Mouse (Mus musculus) urinary bladder, postnatal 14 days (tissue): Measurements from ENCODE around the gene Nos1.

Experiments used
- DNase-seq: peaks from one replicate; pipeline ENCODE4 v3.0.0; 2021; ENCODE audit warnings: low spot score

The Nos1 gene

DNA sequence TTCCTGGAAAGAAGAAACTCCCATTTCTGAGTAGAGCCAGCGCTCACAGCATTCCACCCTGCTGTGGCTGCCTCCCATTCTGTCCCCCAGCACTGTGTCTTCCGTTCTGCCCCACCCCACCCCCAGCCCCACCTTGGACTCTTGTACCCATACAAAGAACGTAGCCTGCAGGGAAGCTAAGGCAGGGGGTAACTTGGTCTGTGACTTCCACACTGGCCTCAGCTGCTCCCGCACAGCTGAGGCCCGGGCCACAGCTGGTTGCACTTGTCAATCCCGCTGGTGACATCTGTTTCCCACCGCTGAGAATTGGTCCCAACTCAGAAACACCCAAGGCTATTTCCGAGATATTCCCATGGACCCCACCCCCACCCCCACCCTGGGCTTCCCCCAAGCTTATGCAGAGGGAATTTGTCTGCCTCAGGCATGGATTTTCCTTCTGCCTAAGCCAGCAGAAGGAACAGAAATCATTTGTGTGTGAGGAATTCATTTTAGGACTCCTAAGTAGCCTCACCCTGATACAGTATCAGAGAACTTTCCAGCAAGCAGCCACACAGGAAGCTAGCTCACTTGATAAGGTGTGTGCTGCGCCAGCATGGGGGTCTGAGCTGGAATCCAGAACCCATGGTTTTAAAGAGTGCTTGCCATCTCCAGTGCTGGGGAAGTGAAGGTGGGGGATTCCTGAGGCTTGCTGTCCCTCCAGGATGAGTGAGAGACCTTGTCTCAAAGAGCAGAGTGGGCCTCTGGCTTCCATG is 117.4 kb downstream of the Nos1 start:
- no peak for DNase-seq

DNA sequence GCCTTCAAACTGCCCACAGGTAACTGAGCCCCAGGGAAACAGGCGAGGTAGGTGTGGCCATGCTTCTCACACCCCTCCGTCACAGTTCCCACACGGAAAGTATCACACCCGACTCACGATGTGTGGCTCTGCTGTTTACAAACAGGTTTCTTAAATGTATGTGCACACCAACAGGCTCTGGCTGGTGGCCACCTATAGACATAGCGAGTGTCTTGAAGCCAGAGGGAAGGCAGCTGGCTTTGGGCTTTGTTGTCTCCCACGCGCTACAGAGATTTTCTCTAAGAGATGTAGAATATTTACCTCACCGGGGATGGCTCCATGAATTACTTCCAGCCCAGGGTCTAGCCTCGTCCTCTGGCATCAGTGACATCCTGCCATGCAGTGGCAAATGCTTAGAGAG is 118.5 kb downstream of the Nos1 start:
- DNase-seq, result no peak

GRCm38 (mm10) chr5:117900921-117901705 is 120.3 kb downstream of the Nos1 start:
- no peak for DNase-seq

DNA sequence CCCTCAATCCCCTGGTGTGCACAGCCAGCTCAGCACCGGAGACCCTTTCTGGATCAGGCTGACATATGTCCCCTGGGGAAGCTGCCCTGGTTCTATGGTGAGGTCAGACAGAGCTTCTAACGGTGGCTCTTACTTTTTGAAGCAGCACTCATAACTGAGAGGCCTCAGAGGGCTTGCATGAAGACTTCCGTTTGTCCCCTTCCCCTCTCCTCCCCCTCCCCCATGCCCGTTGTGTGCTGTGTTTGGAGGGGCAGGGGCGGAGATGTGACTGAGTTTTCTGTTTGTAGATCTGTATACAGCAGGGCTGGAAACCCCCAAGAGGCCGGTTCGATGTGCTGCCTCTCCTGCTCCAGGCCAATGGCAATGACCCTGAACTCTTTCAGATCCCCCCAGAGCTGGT is 122.7 kb downstream of the Nos1 start:
- no peak for DNase-seq

DNA sequence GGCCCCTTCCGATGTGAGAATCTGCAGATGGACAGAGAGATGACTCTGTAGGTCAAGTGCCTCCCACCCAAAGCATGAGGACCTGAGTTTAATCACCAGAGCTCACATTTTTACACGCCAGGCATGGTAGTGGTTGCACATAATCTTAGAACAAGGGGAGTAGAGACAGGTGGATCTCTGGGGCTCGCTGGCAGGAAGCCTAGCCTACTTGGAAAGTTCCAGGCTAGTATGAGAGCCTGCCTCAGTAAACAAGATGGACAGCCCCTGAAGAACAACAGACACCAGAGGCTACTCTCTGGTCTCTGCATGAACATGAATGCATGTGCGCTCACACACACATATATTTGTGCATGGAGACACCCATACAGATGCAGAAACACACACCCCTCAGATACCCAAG is 124.9 kb downstream of the Nos1 start:
- DNase-seq, result no peak

GRCm38 (mm10) chr5:117909524-117909923 is 128.7 kb downstream of the Nos1 start:
- no peak for DNase-seq

- DNase-seq, result no peak
Measured at GRCm38 (mm10) chr5:117916349-117916748, 135.5 kb downstream of the Nos1 start.

- no peak for DNase-seq
Measured at GRCm38 (mm10) chr5:117916906-117917305, 136.1 kb downstream of the Nos1 start.

DNA sequence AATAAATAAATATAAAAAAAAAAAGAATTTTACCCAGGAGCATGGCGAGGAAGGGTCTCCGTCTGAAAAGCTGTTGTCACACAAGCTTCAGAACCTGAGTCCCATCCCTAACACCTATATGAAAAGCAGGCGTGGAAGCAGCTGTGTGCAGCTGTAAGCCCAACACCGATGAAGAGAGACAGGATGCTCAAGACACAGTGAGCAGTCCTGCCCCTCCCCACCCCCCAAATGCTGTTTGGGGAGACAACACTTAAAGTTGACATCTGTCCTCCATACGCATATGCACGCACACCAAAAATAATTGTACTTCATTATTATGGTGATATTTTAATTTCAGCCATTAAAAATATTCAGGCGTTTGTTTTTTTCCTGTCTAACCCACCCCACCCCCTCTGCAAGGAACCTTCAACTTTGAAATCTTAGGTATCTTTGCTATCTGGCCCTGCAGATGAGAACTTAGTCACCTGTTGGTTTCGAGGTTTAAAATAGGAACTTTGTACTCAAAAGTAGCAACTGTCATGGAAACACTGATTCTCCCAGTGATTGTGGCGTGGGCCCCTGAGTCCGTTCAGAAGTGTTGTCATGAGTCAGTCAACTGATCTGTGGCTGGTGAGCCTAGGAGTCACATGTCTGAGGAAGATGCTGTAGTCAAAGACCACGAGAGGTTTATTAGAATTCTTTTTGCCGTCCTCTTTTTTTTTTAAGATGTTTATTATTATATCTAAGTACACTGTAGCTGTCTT is 141.1 kb downstream of the Nos1 start:
- no peak for DNase-seq

GRCm38 (mm10) chr5:117923688-117924087 is 142.9 kb downstream of the Nos1 start:
- no peak for DNase-seq

- no peak for DNase-seq
Measured at GRCm38 (mm10) chr5:117928553-117928952, 147.7 kb downstream of the Nos1 start.

DNA sequence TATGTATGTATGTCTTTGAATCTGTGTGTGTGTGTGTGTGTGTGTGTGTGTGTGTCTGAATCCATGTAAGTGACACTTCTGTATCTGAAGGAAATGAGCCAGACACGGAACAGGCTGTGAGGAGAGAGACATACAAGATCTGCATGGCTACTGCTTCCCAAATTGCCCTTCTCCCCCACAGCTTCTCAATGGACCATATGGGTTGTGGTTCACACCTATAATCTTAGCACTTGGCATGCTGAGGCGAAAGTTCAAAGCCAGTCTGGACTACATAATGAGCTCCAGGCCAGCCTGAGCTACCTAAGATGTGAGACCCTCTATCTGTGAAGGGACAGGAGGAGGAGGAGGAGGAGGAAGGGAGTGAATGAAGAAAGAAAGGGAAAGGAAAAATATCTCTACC is 151.4 kb downstream of the Nos1 start:
- DNase-seq, result no peak

DNA sequence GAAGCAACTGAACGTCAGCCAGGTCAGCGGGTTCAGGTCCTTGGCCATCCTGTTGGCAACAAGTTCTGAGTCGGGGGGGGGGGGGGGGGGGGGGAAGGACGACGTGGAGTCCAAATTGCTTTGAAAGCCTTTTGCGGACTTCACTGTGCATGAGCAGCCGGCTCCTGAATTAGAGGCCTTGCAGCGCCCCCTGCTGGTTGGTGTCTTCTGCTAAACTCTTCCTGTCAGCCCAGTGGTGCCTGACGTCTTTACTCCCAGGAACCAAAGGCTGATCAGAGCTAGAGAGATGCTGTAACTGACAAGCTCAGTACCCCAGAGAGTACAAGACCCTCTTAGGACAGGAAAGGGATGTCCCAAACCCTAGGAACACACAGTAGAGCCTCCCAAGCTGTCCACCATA is 152.0 kb downstream of the Nos1 start:
- peak; percentile 87 for DNase-seq

GRCm38 (mm10) chr5:117936346-117936745 is 155.5 kb downstream of the Nos1 start:
- DNase-seq, result no peak

GRCm38 (mm10) chr5:117937186-117937585 is 156.4 kb downstream of the Nos1 start:
- DNase-seq, result no peak

DNA sequence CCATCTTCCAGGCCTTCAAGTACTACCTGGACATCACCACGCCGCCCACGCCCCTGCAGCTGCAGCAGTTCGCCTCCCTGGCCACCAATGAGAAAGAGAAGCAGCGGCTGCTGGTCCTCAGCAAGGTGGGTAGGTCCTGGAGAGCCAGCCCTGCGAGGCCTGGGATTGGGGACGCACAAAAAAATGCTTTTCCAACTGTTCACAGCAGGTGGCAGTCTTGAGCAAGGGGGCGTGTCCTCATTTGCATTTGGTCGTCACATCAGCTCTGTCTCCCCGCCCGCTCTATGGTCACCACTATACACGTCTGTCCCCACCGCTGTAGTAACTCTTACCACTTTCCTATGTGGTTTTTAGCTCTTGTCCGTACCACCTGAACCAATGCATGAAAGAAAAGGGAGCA is 157.3 kb downstream of the Nos1 start:
- peak; percentile 62 for DNase-seq

GRCm38 (mm10) chr5:117939402-117939801 is 158.6 kb downstream of the Nos1 start:
- no peak for DNase-seq

DNA sequence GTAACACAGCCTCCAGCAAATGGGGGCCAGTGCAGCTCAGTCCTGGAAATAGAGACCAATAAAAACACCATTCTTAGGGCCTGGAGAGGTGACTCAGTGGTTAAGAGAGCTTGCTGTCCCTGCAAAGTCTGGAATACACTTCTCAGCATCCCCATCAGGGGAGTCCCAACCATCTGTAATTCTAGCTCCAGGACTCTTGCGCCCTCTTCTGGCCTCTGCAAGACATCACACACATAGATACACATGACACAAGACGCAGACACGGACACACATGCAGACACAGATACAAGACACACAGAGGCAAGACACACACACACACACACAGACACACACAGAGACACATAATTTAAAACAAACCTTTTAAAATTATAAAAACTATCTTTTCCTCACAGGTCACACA is 160.7 kb downstream of the Nos1 start:
- no peak for DNase-seq

GRCm38 (mm10) chr5:117946605-117947004 is 165.8 kb downstream of the Nos1 start:
- no peak for DNase-seq

GRCm38 (mm10) chr5:117949393-117949792 is 168.6 kb downstream of the Nos1 start:
- no peak for DNase-seq

GRCm38 (mm10) chr5:117953893-117954292 is 173.1 kb downstream of the Nos1 start:
- no peak for DNase-seq

- no peak for DNase-seq
Measured at GRCm38 (mm10) chr5:117954429-117954828, 173.6 kb downstream of the Nos1 start.
